8 mouse cellular contexts compared by ENCODE assay signal in the genomic region with DNA sequence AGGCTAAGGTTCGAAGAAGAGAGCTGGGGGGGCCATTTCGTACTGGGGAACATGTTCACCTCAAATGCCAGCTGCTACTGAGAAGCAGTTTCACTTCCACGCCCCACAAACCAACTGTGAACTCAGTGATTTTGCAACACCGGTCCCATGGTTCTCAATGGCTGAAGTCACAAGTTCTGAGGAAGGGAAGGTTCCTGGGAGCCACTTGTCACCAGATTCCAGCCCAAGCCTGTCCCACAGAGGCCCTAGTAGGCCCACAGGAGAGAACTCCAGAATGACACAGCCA. TPM values are rescaled to one million over a fixed set of nuclear protein-coding genes. Genes with fewer than 3 reads are reported as not detected.
DNase-seq lines count a peak whose midpoint lies in the region; ATAC-seq and TF ChIP-seq lines count a peak whose summit lies in the region.

No protein-coding gene starts in this region.

- peak overlapping the region; percentile 75 for H3K4me3 ChIP-seq in thymus, adult 2 months (ENCODE audit: control insufficient read depth, insufficient read depth, low read length)
- peak overlapping the region; percentile 62 for H3K4me3 ChIP-seq in limb, embryonic 13.5 days
- H3K4me3 ChIP-seq in midbrain, embryonic 14.5 days (replicated peaks; ENCODE audit: low read depth, low read length) = no peak overlapping the region

- no peak for TF ChIP-seq CTCF in thymus, adult 2 months (IDR thresholded peaks at IDR 0.05; ENCODE audit: borderline replicate concordance, control insufficient read depth, extremely low read depth, insufficient read depth, low read length, poor library complexity)

- 34% methylated on average over 4 of the region's 4 CpGs for WGBS in thymus, adult 2 months
- 93% methylated on average over 4 of the region's 4 CpGs for whole genome bisulfite sequencing in limb, embryonic 13.5 days
- 97% methylated on average over 4 of the region's 4 CpGs for WGBS in midbrain, embryonic 14.5 days

- no peaks in the 10 kb centered on the region for H3K27me3 ChIP-seq in thymus, adult 2 months (ENCODE audit: control insufficient read depth, insufficient read depth, low read length)
- no peaks in the 10 kb centered on the region for H3K27me3 ChIP-seq in limb, embryonic 13.5 days
- no peaks in the 10 kb centered on the region for H3K27me3 ChIP-seq in midbrain, embryonic 14.5 days (ENCODE audit: control insufficient read depth, insufficient read depth, low read length)

- H3K27ac ChIP-seq in thymus, adult 2 months (ENCODE audit: control insufficient read depth, insufficient read depth, low read length) = peak overlapping the region; percentile 49; the same call in 1 of the 2 replicates
- H3K27ac ChIP-seq in limb, embryonic 13.5 days = no peak overlapping the region
- H3K27ac ChIP-seq in midbrain, embryonic 14.5 days (replicated peaks; ENCODE audit: low read depth, low read length) = no peak overlapping the region

- H3K36me3 ChIP-seq in thymus, adult 2 months (ENCODE audit: control insufficient read depth, insufficient read depth, low read length) = no peaks in the 10 kb centered on the region
- H3K36me3 ChIP-seq in limb, embryonic 13.5 days = peaks cover 37% of the 10 kb centered on the region
- H3K36me3 ChIP-seq in midbrain, embryonic 14.5 days (ENCODE audit: control insufficient read depth, insufficient read depth, low read length) = no peaks in the 10 kb centered on the region

- no peak for TF ChIP-seq POLR2A in thymus, adult 2 months (IDR thresholded peaks at IDR 0.05; ENCODE audit: control insufficient read depth, extremely low read depth, insufficient read depth, low read length, poor library complexity)

- ATAC-seq in limb, embryonic 13.5 days (ENCODE audit: low FRiP score, low read depth) = no peak
- no peak for ATAC-seq in midbrain, embryonic 14.5 days (ENCODE audit: low FRiP score, low TSS enrichment)

- no peaks in the 10 kb centered on the region for H3K9me3 ChIP-seq in limb, embryonic 13.5 days
- H3K9me3 ChIP-seq in midbrain, embryonic 14.5 days (ENCODE audit: control insufficient read depth, low read length) = no peaks in the 10 kb centered on the region

- H3K4me2 ChIP-seq in limb, embryonic 13.5 days (replicated peaks) = peak overlapping the region; percentile 81
- peak overlapping the region; percentile 77; the same call in 1 of the 2 replicates for H3K4me2 ChIP-seq in midbrain, embryonic 14.5 days (ENCODE audit: low read length)

- DNase-seq in thymus, adult 2 months = no peak
- DNase-seq in thymus, postnatal 0 days (ENCODE audit: low spot score) = no peak
- DNase-seq in heart, adult 9 months (ENCODE audit: low spot score in 2 of 2) = peak; percentile 50 to 59
- DNase-seq in midbrain, embryonic 14.5 days = no peak
- DNase-seq in cerebellum, postnatal 25 days = no peak
- no peak for DNase-seq in layer of hippocampus, postnatal 36 days
- no peak for DNase-seq in ovary, postnatal 36 days (ENCODE audit: low spot score)

- H3K4me1 ChIP-seq in thymus, adult 2 months (replicated peaks; ENCODE audit: control insufficient read depth, insufficient read depth, low read length) = peaks cover 35% of the 10 kb centered on the region
- peaks cover 27% of the 10 kb centered on the region for H3K4me1 ChIP-seq in limb, embryonic 13.5 days
- peaks cover 18% of the 10 kb centered on the region for H3K4me1 ChIP-seq in midbrain, embryonic 14.5 days (ENCODE audit: control insufficient read depth, insufficient read depth, low read length)

- no peak overlapping the region for H3K9ac ChIP-seq in limb, embryonic 13.5 days
- H3K9ac ChIP-seq in midbrain, embryonic 14.5 days (replicated peaks; ENCODE audit: low read length) = no peak overlapping the region

RNA-seq across cellular contexts. Expression of a gene that starts 1.2 kb away (rescaled TPM):
- 252 and 284 TPM in 2 replicates for polyA plus RNA-seq in thymus, adult 2 months (2012; rRNA removed)
- polyA plus RNA-seq in thymus, postnatal 0 days (2015; fragmentation: Nextera tagmentation; extraction: Ambion mirVana) = 133 and 141 TPM in 2 replicates
- 166 and 177 TPM in 2 replicates for polyA plus RNA-seq in limb, embryonic 13.5 days (2015; fragmentation: Nextera tagmentation; extraction: Ambion mirVana)
- 46.9 and 73.8 TPM in 2 replicates for polyA plus RNA-seq in midbrain, embryonic 14.5 days (2014; fragmentation: Nextera tagmentation; extraction: Ambion mirVana)
- 10 to 100 TPM; 27.5 to 29.7 TPM for total RNA-seq in layer of hippocampus, postnatal 36 days (2021)

RNA-seq across cellular contexts. Expression of a gene that starts 12.9 kb away (rescaled TPM):
- polyA plus RNA-seq in thymus, adult 2 months (2012; rRNA removed) = 0.48 and 1.6 TPM in 2 replicates
- polyA plus RNA-seq in thymus, postnatal 0 days (2015; fragmentation: Nextera tagmentation; extraction: Ambion mirVana) = 0.22 TPM in 1 of 2 replicates, not detected in the other
- polyA plus RNA-seq in limb, embryonic 13.5 days (2015; fragmentation: Nextera tagmentation; extraction: Ambion mirVana) = 2.2 and 3.1 TPM in 2 replicates
- 0.45 and 0.46 TPM in 2 replicates for polyA plus RNA-seq in midbrain, embryonic 14.5 days (2014; fragmentation: Nextera tagmentation; extraction: Ambion mirVana)
- not detected for total RNA-seq in layer of hippocampus, postnatal 36 days (2021)

RNA-seq across cellular contexts. Expression of a gene that starts 22.0 kb away (rescaled TPM):
- 99.3 and 107 TPM in 2 replicates for polyA plus RNA-seq in thymus, adult 2 months (2012; rRNA removed)
- polyA plus RNA-seq in thymus, postnatal 0 days (2015; fragmentation: Nextera tagmentation; extraction: Ambion mirVana) = 83.8 and 87.2 TPM in 2 replicates
- 144 and 148 TPM in 2 replicates for polyA plus RNA-seq in limb, embryonic 13.5 days (2015; fragmentation: Nextera tagmentation; extraction: Ambion mirVana)
- polyA plus RNA-seq in midbrain, embryonic 14.5 days (2014; fragmentation: Nextera tagmentation; extraction: Ambion mirVana) = 107 and 121 TPM in 2 replicates
- total RNA-seq in layer of hippocampus, postnatal 36 days (2021) = 10 to 100 TPM; 46.4 to 53.5 TPM

RNA-seq across cellular contexts. Expression of a gene that starts 26.3 kb away (rescaled TPM):
- polyA plus RNA-seq in thymus, adult 2 months (2012; rRNA removed) = 273 and 315 TPM in 2 replicates
- 855 and 901 TPM in 2 replicates for polyA plus RNA-seq in thymus, postnatal 0 days (2015; fragmentation: Nextera tagmentation; extraction: Ambion mirVana)
- polyA plus RNA-seq in limb, embryonic 13.5 days (2015; fragmentation: Nextera tagmentation; extraction: Ambion mirVana) = 765 and 779 TPM in 2 replicates
- 771 and 1,008 TPM in 2 replicates for polyA plus RNA-seq in midbrain, embryonic 14.5 days (2014; fragmentation: Nextera tagmentation; extraction: Ambion mirVana)
- 100 to 1,000 TPM; 287 to 328 TPM for total RNA-seq in layer of hippocampus, postnatal 36 days (2021)

RNA-seq across cellular contexts. Expression of a gene that starts 35.2 kb away (rescaled TPM):
- 62.8 and 67.4 TPM in 2 replicates for polyA plus RNA-seq in thymus, adult 2 months (2012; rRNA removed)
- 149 TPM in 2 replicates for polyA plus RNA-seq in thymus, postnatal 0 days (2015; fragmentation: Nextera tagmentation; extraction: Ambion mirVana)
- polyA plus RNA-seq in limb, embryonic 13.5 days (2015; fragmentation: Nextera tagmentation; extraction: Ambion mirVana) = 108 and 110 TPM in 2 replicates
- polyA plus RNA-seq in midbrain, embryonic 14.5 days (2014; fragmentation: Nextera tagmentation; extraction: Ambion mirVana) = 98.4 and 110 TPM in 2 replicates
- 10 to 100 TPM; 40.8 to 43.6 TPM for total RNA-seq in layer of hippocampus, postnatal 36 days (2021)

Comparison
In these comparisons a context has a peak if more than half of its experiments do, and no peak if none do; other contexts are left out.
1. DNase-seq: peak in heart, adult 9 months (2 of 2); none in thymus, adult 2 months (single experiment), thymus, postnatal 0 days (single experiment), midbrain, embryonic 14.5 days (single experiment), cerebellum, postnatal 25 days (0 of 2), layer of hippocampus, postnatal 36 days (0 of 2) and ovary, postnatal 36 days (single experiment).